Mouse (Mus musculus) skeletal muscle tissue, adult 2 months (tissue): ENCODE measurements at regions not wholly inside any gene's neighbourhood (a gene's known extent, or its start where the extent isn't known, plus 50 kb on each side); places are given as distances from the start of the nearest gene placed in this dataset.
"Not testable (repeated sequence)": the region's sequence is repeated elsewhere in the genome, so short reads cannot be mapped to it uniquely, and the experiment has no call there.

Source experiments
- DNase-seq: peaks from one replicate; pipeline ENCODE4 v3.0.0-alpha.2; 2012; ENCODE audit warnings: low read depth, low spot score

- DNase-seq: not testable (repeated sequence)
Observed at GRCm38 (mm10) chr16:46811835-46812234, 313.5 kb upstream of the Nectin3 start.

GRCm38 (mm10) chr16:46807476-46807875 lies 309.2 kb upstream of the Nectin3 start:
- no peak for DNase-seq

GRCm38 (mm10) chr16:46776367-46776766 lies 278.0 kb upstream of the Nectin3 start:
- no peak for DNase-seq

- DNase-seq: no peak
Observed at GRCm38 (mm10) chr16:46769383-46769782, 271.1 kb upstream of the Nectin3 start.

GRCm38 (mm10) chr16:46768376-46768775 lies 270.1 kb upstream of the Nectin3 start:
- DNase-seq: no peak

GRCm38 (mm10) chr16:46735140-46735539 lies 236.8 kb upstream of the Nectin3 start:
- no peak for DNase-seq

GRCm38 (mm10) chr16:46728424-46728823 lies 230.1 kb upstream of the Nectin3 start:
- no peak for DNase-seq

- DNase-seq: no peak
Observed at GRCm38 (mm10) chr16:46723660-46724059, 225.3 kb upstream of the Nectin3 start.

GRCm38 (mm10) chr16:46679787-46680186 lies 181.5 kb upstream of the Nectin3 start:
- DNase-seq: no peak

GRCm38 (mm10) chr16:46669590-46669989 lies 171.3 kb upstream of the Nectin3 start:
- DNase-seq: no peak

GRCm38 (mm10) chr16:46665566-46665965 lies 167.2 kb upstream of the Nectin3 start:
- DNase-seq: no peak

GRCm38 (mm10) chr16:46663008-46663407 lies 164.7 kb upstream of the Nectin3 start:
- no peak for DNase-seq

GRCm38 (mm10) chr16:46655041-46655440 lies 156.7 kb upstream of the Nectin3 start:
- DNase-seq: no peak

GRCm38 (mm10) chr16:46625807-46626206 lies 127.5 kb upstream of the Nectin3 start:
- no peak for DNase-seq

- DNase-seq: no peak
Observed at GRCm38 (mm10) chr16:46623246-46623645, 124.9 kb upstream of the Nectin3 start.

GRCm38 (mm10) chr16:46619871-46620270 lies 121.5 kb upstream of the Nectin3 start:
- no peak for DNase-seq

GRCm38 (mm10) chr16:46617544-46618335 lies 119.4 kb upstream of the Nectin3 start:
- no peak for DNase-seq

- DNase-seq: no peak
Observed at GRCm38 (mm10) chr16:46616606-46617005, 118.3 kb upstream of the Nectin3 start.

- DNase-seq: no peak
Observed at GRCm38 (mm10) chr16:46613062-46613818, 114.9 kb upstream of the Nectin3 start.

GRCm38 (mm10) chr16:46605879-46606203 lies 107.5 kb upstream of the Nectin3 start:
- no peak for DNase-seq

- no peak for DNase-seq
Observed at GRCm38 (mm10) chr16:46605001-46605878, 106.9 kb upstream of the Nectin3 start.
